Mouse (Mus musculus): ENCODE results near the gene Arhgap15.

The Arhgap15 gene

DNA sequence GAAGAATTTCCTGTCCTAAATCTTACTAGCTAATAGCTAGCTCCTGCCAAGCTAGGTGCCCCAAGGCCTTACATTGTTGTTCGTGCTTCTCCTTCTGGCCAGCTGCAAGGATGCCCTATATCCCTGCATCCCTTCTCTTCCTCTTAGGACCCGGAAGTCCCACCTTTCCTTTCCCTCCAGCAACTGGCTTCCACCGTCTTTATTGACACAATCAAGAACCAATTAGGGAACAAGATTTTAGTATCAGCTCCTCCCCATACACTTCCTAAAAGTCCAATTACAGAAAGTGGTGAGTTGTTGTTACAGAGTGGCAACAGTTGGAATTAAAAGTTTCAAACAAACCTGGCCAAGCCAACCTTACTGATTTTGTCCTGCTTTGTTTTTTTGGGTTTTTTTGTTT, 183.1 kb downstream of the Arhgap15 start:
- DNase-seq: no peak

DNA sequence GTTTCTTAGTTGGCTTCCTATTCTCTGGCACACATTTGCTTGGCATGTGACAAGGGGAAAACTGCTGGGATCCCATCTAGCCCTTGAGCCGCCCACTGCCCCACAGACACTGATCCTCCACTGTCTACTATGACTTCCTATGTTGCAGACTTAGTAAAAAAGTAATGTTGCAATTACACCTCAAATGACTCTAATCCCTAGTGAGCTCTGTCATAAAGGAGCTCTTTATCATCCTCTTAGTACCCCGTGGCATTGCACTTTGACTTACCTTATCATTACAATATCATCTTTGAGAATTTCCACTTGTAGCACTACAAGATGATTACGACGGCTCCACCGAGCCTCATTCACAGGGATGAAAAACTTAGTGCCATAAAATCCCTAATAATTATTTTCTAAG, 190.6 kb downstream of the Arhgap15 start:
- DNase-seq: no peak

DNA sequence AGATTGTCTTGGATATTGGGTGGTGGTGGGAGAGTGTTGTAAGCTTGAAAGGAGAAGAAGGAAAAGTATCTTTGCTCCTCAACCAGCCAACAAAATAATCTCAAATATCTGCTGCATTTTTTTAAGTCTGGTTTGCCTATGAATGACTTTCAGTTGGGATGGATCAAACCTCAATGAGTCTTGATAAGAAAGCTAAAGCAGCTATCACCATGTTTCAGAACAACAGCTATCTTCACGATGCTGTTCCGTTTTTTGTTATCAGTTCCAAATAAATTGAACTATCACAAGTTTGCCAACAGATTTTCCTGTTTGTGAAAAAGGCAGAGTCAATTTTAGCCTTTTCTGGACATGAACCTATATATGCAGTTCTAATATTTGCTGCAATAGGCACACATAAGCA, 197.1 kb downstream of the Arhgap15 start:
- no peak for DNase-seq

DNA sequence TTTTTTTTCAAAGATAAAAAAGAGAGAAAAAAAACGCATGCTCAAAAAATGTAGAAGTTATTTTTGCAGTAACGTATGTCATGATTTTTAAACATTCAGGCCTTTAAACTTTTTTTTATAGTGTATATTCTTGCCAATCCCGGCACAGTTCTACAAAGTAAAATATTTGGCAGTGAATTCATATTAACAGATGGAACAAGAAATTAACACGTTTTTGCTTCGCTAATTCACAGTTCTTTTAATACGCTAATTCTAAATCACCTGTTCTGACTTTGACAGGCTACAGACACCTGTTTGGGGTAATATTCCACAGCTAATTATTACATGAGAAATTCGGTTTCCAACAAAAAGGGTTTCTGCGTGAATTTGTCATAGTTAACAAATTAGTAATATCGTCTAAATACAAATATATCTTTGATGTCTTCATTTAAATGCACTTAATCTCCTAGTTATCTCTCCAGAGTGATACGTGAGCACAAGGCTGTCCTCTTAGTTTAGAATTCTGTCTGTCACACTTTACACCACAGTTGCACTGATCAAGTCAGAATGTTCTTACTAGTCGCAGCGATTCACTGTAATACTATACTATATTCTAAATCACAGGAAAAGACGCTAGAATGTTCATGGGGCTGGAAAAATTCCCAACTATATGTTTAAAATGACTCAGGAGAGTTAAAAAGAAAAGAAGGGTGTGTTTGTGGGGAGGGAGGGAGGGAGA, 201.3 kb downstream of the Arhgap15 start:
- DNase-seq: no peak

DNA sequence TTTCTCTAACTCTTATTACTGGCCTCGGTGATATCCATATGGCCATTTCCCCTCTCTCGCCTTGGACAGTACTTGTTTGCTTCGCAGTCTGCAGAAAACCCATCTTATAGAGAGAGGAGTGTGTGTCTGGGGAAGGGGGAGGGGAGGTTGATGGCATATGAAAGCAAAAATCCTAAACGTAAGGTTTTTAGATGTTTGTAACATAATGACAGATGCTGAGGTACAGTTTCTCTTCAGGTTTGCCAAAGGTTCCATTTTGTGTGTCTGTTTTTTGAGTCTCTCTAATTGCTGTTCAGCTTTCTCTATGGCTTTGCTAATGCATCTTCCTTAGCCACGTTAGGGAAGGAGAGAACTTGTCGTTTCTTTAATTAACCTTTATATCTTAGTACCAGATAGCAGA, 202.1 kb downstream of the Arhgap15 start:
- DNase-seq: no peak

DNA sequence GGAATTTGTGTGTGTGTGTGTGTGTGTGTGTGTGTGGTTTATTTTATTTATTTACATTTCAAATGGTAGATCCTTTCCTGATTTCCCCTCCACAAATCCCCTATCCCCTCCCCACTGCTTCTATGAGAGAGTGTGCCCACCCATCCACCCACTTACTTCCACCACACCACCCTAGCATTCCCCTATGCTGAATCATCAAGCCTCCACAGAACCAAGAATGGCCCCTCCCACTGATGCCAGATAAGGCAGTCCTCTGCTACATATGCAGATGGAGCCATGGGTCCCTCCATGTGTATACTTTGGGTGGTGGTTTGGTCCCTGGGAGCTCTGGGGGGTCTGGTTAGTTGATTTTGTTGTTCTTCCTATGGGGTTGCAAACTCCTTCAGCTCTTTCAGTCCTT, 210.6 kb downstream of the Arhgap15 start:
- no peak for DNase-seq

DNA sequence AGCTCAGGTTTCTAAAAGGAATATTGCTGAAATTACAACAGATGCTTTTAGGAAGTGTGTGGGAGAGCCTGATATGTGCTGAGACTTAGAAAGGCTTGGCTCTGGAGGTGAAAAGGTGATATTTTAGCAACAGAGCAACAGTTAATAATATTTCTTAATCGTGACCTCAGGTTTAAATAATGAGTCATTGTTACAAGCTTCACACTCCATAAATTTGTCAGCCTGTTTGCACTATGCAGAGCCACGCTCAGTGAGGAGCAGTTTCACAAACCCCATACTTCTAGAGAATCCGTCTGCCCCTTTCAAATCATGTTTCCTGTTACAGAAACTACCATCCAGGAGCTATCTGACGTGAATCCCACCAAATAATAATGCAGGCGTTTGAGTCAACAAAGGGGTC, 213.8 kb downstream of the Arhgap15 start:
- DNase-seq: no peak

DNA sequence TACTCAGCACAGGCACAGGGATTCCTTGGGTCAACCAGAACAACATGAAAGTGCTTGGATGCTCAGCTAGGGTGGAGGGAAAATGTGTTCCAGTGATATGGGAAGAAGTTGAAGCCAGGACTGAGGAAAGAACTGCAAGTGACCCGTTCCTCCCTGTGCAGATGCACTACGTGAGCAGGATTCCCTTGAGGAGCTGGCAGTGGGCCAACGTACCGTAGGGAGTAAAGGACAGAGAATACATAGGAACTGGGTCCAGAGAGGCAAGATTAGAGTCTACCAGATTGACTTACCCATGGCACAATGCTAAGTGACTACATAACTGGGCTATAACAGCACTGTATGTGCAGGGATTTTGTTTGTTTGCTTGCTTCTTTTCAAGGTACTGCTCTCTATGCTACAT, 220.0 kb downstream of the Arhgap15 start:
- no peak for DNase-seq

DNA sequence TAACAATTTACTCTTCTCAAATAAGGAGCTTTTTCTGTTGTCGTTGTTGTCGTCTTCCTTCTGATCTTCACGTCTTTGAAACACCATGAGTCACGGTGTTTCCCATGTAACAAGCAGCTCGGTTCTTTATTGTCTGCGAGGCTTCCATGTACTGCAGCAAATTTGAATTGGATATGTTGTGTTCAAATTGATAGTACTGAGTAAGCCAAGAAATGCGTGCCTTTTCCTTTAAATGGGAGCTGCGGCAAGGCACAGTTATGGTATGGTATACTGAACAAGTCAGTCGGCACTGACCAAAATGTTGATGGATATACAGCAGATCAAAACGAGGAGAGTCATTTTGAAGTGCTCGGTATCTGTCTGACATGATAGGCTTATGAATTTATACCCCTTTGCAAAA, 229.1 kb downstream of the Arhgap15 start:
- DNase-seq: no peak

DNA sequence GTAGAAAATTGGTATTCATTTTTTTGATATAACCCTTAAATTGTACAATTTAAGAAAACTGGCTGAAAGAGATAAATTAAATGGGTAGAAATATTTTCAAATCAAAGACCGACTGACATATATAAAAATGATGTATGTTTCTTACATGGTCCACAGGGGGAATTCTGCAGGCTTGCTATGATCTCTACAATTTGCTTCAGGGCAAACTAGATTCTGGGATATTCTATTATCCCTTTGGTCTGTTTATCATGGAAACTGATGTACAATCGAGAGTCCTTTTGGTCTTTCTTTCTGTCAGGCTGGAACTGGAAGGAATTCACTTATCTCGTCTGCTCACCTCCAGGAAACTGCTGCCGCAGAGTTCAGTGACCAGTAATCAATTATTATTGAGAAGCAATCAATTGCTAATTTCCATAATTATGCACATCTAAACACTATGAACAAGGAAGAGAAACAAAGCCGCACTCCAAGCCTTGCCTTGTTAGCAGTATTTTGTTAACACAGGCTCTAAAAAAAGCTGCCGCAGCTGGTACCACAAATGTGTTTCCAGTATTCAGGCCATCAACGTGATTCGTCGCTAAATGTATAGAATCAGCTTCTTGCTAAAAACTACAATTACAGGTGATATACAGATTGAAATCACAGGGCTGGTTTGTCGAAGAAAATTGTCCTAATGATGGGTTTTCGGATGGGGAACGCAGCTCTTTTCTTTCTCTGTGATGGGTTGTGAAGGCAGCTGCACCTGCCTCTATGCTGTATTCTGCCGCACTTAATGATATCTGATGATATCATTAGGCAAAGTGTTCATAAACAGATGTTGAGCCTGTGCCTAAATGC, 229.8 kb downstream of the Arhgap15 start:
- no peak for DNase-seq

DNA sequence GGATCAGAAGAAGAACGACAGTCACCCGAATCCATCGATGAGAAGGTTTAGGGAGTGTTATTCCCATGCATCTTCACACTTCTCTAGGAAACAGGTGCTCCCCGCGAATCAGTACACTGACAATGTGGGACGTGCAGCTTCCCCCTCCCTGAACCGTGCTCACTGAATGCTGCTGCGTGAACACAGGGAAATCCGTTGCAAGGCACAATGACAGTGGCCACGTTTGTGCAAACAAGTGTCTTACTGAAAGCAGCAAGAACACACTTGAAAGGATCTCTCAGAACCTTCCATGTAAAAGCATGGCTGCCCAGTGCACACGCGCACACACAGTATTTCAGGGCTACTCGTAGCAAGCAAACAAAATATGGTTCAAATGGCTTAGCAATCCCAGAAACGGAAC, 237.4 kb downstream of the Arhgap15 start:
- no peak for DNase-seq

DNA sequence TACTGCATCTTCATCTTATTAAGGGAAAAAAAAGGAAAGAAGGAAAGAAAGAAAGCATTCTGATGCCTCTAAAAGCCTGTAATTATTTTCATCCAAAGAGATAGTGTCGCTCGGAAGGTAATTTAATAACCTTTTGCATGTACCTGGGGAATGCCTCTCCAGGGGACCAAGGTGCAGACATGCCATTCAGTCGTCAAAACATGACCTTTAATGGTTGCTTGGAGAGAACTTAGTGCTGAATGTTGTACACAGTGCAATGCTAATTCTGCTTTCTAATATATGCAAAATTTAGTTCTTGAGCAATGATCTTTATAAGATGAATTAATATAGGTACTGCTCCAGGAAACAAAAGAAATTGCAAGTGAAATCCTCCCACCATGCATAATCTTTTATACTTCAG, 239.3 kb downstream of the Arhgap15 start:
- no peak for DNase-seq

DNA sequence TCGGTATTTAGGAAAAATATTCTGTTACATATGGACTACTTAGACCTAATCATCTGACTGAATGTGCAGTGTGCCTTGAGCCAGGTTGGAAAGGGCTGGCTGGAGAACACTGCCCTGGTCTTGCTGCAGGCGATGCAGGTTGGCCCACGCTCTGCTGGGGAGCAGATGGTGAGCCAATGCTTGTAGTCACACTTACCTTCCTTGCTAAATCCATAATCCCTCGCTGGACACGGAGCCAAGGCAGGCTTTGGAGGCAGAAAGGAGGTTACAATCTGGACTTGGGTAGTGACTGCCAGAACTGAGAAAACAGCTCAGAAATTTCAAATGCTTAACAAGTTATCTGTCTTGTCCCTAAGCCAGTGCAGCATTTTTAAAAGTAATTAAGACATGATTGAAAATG, 241.2 kb downstream of the Arhgap15 start:
- DNase-seq: no peak

DNA sequence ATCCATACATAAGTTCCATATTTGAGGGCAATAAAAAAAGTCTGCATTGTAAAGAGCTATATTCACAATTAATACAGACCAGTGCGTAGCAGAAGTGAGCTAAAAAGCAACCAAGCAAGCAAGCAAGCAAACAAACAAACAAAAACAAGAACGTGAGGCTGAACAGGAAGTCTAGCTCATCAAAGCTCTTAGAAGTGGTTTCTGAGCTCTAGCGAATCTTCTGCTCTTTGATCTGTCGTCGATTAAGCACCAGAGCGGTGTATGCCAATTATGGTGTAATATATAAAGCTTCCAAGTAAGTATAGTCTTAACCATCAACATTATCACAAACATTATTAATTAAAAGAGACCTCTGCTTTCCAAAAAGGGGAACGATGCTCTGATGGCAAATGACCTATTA, 243.9 kb downstream of the Arhgap15 start:
- DNase-seq: no peak

DNA sequence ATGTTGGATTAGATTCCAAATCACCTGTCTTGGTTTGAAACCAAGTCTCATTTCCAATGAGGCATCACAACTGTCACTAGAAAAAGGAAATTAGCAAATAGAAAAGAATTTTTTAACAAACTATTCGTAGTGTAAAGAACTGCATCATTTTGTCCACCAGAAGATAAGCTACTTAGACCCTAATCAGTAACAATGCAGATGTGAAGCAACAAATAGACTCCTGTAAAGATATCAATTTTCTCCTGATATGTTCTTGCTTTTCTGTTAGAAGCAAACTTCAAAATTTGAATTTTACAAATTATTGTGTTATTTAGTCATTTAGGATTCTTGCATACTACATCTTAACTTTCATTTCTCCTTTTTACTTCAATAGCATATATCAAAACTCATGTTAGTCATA, 253.8 kb downstream of the Arhgap15 start:
- DNase-seq: no peak

DNA sequence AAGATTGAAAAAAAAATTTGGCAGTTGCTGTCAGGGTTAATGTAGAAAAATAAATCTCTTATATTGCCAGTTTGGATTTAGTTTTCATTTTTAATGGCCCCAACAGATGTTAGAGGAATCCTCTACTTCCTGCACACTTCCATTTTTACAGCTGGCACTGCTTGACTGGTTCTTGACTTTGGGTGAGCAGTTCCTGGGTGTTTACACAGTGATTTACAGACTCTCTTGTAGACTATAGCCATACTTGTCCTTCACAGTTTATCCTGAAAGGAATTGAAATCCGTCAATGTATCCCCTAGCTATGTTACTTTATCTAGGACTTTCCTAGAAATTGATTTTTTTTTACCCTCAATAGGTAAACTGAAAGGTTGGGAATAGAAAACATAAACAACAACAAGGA, 261.6 kb downstream of the Arhgap15 start:
- no peak for DNase-seq

DNA sequence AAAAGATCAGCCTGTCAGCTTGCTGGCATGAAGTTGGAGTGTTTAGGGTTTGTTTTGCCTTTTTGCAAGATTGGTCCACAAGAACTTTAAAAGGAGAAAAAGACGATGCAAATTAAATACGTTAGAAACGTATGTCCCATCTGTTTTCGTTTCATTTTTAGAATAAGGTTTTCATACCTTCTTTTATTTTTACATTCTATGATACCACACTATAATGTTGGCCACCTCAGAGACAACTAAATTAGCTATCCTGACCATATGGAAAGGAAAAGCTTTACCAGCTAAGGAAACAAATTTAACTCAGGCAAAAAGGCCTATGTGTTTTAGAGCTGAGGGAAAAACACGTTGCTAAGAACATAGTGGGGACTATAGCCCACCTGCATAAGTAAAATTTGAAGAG, 264.8 kb downstream of the Arhgap15 start:
- DNase-seq: no peak

DNA sequence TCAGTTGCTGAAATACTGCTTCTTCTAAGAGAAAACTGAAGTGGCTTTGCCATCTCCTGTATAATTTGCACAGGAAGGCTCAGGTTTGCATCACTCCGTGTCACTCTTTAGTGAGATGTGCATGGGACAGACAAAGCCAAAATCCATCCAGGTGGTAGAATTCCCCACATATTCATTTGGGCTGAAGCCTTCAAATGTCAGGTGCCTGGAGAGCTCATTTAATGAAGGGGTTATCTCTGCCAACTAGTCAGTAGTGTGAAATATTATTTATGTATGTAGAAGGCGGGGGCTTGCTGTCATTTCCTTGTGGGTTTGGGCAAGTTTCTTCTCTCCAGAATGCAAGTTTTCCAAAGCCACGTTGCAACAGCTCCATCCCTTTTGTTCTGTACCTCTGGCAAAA, 268.1 kb downstream of the Arhgap15 start:
- DNase-seq: no peak

DNA sequence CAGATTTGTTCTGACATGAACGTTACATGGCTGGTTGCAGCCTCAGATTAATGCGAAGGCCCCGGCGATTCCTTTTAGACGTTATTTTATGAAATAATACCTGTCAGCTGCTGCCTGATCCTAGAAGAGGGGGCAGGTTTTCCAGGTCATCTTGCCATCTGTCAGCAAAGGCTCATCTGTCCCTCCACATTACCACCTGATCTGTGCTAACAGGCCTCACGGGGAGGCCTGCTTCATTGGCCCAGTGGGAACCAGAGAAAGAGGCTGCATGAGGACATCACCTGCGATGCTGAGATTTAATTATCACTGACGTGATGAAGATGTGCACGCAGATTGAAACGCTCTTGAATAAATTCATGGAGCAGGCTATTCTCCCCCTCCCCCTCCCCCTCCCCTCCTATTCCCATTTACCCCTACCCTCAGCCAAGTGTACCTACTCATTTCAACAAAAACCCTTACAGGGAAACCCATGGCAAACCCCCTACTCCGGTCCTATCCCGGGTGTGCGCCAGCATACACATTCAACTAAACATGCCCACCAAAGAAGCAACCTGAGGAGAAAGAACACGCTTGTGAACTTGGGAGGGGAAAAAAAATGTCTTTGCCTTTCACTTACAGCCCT, 268.9 kb downstream of the Arhgap15 start:
- DNase-seq: no peak

DNA sequence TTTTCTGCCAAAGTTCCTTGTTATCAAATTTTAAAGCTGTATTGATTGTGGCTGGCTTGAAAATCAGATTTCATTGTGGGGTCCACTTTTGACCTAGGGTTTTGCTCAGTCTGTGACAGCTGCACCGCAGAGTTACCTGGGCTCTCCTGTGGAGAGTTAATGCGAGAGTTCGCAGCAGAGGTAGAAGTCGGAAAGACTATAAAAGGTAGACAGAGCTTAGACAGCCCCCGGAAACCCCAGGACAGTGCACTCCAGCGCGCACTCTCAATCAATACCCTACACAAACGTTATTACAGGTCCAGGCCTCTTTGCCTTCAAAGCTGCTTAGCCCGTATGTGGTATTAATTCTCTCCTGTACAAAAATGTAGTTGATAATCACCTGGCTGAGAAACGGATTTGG, 269.4 kb downstream of the Arhgap15 start:
- DNase-seq: no peak

DNA sequence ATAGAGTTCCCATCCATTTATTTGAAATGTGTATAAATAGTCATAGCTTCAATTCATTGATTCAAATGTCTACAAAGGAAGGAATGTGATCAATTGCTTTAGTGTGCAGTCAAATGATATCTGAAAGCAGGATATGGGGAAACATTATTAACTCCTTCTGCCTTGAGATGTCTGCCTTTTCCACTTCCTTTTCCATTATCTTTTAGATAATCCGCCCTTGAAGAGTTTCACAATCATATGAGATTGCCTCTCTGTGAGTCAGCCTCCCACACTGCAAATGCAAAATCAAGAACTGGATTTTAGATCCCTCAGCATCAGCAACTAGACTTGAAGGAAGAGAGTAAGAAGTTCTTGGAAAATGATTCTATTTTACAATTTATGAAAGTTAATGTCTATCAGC, 276.1 kb downstream of the Arhgap15 start:
- no peak for DNase-seq

DNA sequence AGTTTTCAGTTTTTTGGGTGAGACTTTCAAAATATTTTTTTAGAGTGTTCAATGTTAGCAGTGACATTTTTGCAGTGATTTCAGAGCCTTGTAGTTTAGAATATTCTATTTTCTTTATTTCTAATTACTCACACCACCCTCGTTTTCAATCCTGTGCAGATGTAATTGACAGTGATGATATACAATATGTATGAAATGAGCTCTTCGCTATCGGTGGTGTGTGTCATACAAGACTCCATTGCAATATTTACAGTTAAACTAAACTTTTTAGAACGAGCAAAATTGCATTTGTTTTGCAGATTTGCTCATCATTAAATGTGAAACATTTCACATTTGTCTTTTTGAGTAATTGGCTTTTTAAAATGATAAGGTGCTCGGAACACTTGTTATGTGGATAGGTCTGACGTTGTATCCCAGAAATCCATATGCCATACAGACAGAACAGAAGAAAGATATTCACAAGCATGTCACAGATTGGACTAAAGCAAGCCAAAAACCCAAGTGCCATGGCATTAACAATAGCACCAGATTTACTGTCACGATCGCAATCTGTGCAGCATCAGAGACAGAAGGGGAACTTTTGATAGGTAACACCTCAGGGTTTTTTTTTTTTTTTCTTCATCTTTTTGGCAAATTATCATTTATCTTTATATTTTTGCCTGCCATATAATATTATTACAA, 280.6 kb downstream of the Arhgap15 start:
- no peak for DNase-seq

DNA sequence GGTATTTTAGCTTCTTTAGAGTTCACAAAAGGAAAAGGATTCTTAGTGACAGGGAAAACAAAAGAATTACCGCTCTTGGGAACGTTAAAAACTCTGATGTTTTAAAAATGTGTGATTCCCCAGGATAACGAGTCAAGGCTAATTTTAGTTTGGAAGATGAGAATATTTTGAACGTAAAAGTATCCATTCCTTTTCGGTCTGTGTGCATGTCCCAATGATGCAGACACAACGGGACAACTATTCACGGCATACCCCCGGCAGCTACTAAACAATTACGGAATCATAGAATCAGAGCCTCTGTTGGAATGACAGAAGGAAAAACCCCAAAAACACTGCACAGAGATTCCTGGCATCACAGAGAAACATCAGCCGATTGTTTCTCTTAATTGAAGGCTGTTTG, 281.2 kb downstream of the Arhgap15 start:
- no peak for DNase-seq

Measured in lung, adult 18-20 months (tissue).